Mouse (Mus musculus) myocyte (in vitro differentiated cells): ENCODE results near the gene Entpd7.

ENCODE experiments used
- CEBPB ChIP-seq: IDR thresholded peaks from 2 replicates; pipeline ENCODE4 v1.6.1; 2011; ENCODE audit warnings: mild to moderate bottlenecking, moderate library complexity; ENCODE audit not compliant: poor library complexity, insufficient read depth, severe bottlenecking
- E2F4 ChIP-seq: IDR thresholded peaks from one replicate; pipeline ENCODE4 v1.6.1; 2011; ENCODE audit warnings: mild to moderate bottlenecking, control low read depth, moderate library complexity; ENCODE audit not compliant: insufficient read depth
- MAX ChIP-seq: IDR thresholded peaks from one replicate; pipeline ENCODE4 v1.6.1; 2011; ENCODE audit warnings: low read depth, mild to moderate bottlenecking, control low read depth
- MYOD1 ChIP-seq, 3 experiments: IDR thresholded peaks; one replicate each; pipeline ENCODE4 v1.6.1; 2011; ENCODE audit warnings: control low read depth in 2 of 3, low read depth in 2 of 3, mild to moderate bottlenecking in 2 of 3, moderate library complexity in 1 of 3; ENCODE audit not compliant: insufficient read length in 2 of 3, control insufficient read depth in 1 of 3
- MYOG ChIP-seq, 3 experiments: IDR thresholded peaks; one replicate each; pipeline ENCODE4 v1.6.1; 2011; ENCODE audit warnings: control low read depth in 2 of 3, low read depth in 2 of 3, mild to moderate bottlenecking in 2 of 3; ENCODE audit not compliant: insufficient read length in 2 of 3, control insufficient read depth in 1 of 3, insufficient read depth in 1 of 3
- POLR2A ChIP-seq: IDR thresholded peaks from one replicate; pipeline ENCODE4 v1.6.1; 2011; ENCODE audit warnings: low read depth, mild to moderate bottlenecking, control low read depth, moderate library complexity; ENCODE audit not compliant: insufficient read length
- POLR2AphosphoS2 ChIP-seq: IDR thresholded peaks from one replicate; pipeline ENCODE4 v1.6.1; 2011; ENCODE audit warnings: low read depth, control low read depth; ENCODE audit not compliant: insufficient read length
- TCF12 ChIP-seq: IDR thresholded peaks from one replicate; pipeline ENCODE4 v1.6.1; 2011; ENCODE audit warnings: mild to moderate bottlenecking, control low read depth; ENCODE audit not compliant: poor library complexity, insufficient read depth, severe bottlenecking
- USF1 ChIP-seq: IDR thresholded peaks from one replicate; pipeline ENCODE4 v1.6.1; 2011; ENCODE audit warnings: low read depth, mild to moderate bottlenecking, control low read depth, moderate library complexity

DNA sequence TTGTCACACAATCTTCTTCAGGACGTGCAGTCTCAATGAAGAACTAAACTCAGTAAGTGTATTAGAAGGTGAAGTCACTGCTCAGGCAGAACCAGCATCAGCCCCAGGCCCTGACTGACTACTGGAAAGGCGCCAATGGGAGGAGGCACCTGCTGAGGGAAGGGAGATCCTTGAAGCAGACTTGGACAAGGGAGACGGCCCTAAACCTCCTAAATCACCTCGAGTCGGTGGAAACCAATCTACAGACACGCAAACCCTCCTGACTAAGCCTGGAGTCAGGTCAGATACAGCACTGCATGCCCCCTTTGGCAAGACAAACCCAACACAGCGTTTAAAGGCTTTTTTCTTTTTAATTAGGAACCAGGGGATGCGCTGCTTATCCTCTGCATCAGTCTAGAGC lies 26.0 kb upstream of the Entpd7 start:
- TF ChIP-seq POLR2A (no peak), MAX (no peak), MYOG (IDR thresholded peaks at IDR 0.05; ENCODE audit: control insufficient read depth in 1 of 3, insufficient read depth in 1 of 3, insufficient read length in 2 of 3, low read depth in 2 of 3) (no peak), TCF12 (no peak), USF1 (no peak), MYOD1 (IDR thresholded peaks at IDR 0.05; ENCODE audit: control insufficient read depth in 1 of 3, insufficient read length in 2 of 3, low read depth in 2 of 3) (no peak), POLR2AphosphoS2 (no peak), E2F4 (no peak), CEBPB (no peak)
